Mouse (Mus musculus) left cerebral cortex, adult 2 months (tissue): ENCODE data around the gene Apol7a. TPM values are rescaled to one million over a fixed set of nuclear protein-coding genes. Genes with fewer than 3 reads are reported as not detected.

Experiments
- DNase-seq, 2 experiments: peaks; one replicate each; pipeline ENCODE4 v3.0.0; 2021 to 2022; ENCODE audit warnings: low spot score in 2 of 2, mixed read lengths in 1 of 2; ENCODE audit errors: extremely low spot score in 1 of 2
- H3K27ac ChIP-seq: fragments of 200-600 bp; 2 replicates; pipeline ENCODE4 v1.8.1; 2022
- H3K4me3 ChIP-seq: fragments of 200-600 bp; 2 replicates; pipeline ENCODE4 v1.8.1; 2022
- CTCF ChIP-seq: fragments of 200-600 bp; IDR thresholded peaks from 2 replicates; pipeline ENCODE4 v1.8.1; 2022; ENCODE audit warnings: antibody characterized with exemption, mild to moderate bottlenecking, moderate library complexity
- intact Hi-C: fragments of 180-260 bp; cut with DNase I; formaldehyde crosslinking; loops from one replicate; pipeline ENCODE4 v1.15.1; 2025
- total RNA-seq, 2 experiments: library from RNA; stranded (reverse); gene quantifications; 2 replicates each; pipeline ENCODE4 v1.2.3; 2021

Apol7a gene
- total RNA-seq, 2 experiments from 2014 or later: 0.30 to 0.32 TPM

- no peak overlapping the region for H3K4me3 ChIP-seq
- no peak for TF ChIP-seq CTCF
- intact Hi-C loops: loop anchor here (10.0 kb wide), 1 partner anchor 184 kb away; no protein-coding TSS in a partner anchor
- no peak for DNase-seq
- H3K27ac ChIP-seq: no peak overlapping the region
These were observed 59.9 kb downstream of the Apol7a start for GRCm38 (mm10) chr15:77338924-77339429.

- H3K4me3 ChIP-seq: no peak overlapping the region
- intact Hi-C loops: loop anchor here (10.0 kb wide), 1 partner anchor 184 kb away; no protein-coding TSS in a partner anchor
- TF ChIP-seq CTCF: no peak
- H3K27ac ChIP-seq: no peak overlapping the region
- no peak for DNase-seq
These were observed 60.5 kb downstream of the Apol7a start for GRCm38 (mm10) chr15:77338451-77338850.

Other genes with a start within 250 kb of the Apol7a start
- gene Rbfox2, start 92.1 kb downstream of the Apol7a start, total RNA-seq: 100 to 1,000 TPM; 248 to 258 TPM
- not detected for gene Apol9a, start 12.0 kb upstream of the Apol7a start, total RNA-seq
- not detected for gene Apol7b, start 48.4 kb upstream of the Apol7a start, total RNA-seq
- not detected for gene Apol10a, start 77.9 kb upstream of the Apol7a start, total RNA-seq
- gene Apol11a, start 109.2 kb upstream of the Apol7a start, total RNA-seq: not detected
- not detected for gene Apol7c, start 134.2 kb upstream of the Apol7a start, total RNA-seq
- gene 1700025B11Rik, start 162.8 kb upstream of the Apol7a start, total RNA-seq: not detected
- under 1 TPM in 1 of 2 experiments, not detected in 1; 0.18 TPM for gene Apol10b, start 197.0 kb upstream of the Apol7a start, total RNA-seq
- not detected for gene Gm36245, start 200.1 kb upstream of the Apol7a start, total RNA-seq
- under 1 TPM in 1 of 2 experiments, not detected in 1; 0.23 TPM for gene Apol11b, start 244.2 kb upstream of the Apol7a start, total RNA-seq